Mouse (Mus musculus) kidney, adult 18-20 months (tissue): ENCODE results near the gene Zzz3.

Experiments used
- DNase-seq: peaks from one replicate; pipeline ENCODE4 v3.0.0; 2021

Zzz3 gene

DNA sequence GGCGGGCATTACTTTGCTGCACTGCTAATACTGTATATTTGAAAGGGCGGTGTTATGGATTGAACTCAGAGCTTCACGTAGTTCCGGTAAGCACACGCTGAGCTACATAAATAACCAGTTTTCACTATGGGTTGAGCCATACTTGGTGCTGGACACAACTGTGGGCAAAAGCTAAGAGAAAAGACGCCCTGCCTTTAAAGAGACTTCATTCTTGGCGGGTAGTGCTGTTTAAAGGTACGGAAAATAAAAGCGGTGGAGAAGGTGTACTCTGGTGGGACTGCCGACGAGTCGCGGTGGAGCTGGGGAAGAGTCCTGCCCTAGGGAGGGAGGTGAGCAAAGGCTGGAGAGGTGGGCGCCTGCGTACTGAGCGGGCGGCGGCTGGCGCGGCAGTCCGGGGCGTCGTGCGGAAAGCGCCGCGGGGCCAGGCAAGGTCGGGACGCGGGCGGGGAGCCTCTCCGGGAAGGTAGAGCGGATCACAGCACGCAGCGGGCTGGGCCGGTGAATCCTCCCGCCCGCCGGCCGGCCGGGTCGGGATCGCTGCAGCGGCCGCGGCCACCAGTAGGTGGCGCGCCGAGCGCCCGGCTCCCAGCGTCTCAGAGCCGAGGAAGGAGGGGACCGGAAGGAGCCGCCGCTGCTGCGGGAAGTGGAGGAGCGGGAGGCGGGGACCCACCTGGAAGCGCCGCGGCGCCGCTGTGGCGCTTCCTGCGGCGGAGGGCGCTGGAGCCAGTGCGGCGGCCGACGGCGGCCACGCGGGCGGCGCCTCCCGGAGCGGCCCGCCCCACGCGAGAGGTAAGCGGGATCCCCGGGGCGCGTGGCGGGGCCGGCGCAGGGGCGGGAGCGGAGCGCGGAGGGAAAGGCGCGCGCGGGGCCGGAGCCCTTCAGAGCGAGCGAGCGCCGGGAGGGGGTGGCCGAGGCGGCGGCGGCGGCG is at the start of gene Zzz3:
TSS of gene Zzz3 (plus strand) at position 124 of the 928 bp plus-strand sequence.
- DNase-seq: peak; percentile 89

DNA sequence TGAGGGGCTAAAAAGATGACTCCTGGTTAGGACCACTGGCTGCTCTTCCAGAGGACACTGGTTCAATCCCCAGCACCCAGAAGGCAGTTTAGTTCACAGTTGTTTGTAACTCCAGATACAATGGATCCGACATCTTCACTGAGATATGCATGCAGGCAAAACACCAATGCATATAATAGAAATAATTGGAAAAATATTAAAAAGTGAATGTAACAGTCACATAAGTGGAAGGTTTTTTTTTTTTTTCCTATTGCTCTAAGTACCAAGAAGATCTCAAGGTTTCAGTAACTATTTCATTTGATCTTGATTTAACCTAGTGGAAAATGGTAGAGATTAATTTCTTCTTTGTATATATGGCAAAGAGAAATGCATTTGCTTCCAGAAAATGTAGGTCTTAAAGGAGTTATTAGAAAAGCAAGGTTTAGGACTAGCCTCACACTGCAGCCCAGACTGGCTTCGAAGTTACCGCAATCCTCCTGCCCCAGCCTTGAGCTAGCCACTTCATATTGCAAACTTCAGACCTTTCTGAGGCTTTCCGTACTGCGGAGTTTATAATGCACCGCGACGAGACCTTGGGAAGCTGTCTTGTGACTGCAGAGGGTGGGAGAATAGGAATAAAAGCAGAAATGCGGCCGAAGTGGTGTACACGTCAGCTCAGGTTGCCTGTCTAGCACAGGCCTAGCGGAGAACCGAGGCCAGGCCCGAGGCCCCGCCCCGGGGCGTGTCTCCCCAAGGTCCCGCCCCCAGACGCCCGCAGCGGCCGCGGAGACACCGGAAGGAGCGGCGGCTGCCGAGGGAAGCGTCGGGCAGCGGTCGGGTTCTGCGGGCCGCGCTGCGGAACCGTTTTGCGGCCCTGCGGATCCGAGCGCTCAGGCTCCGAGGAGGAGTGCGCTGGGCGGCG is 49.3 kb upstream of the Zzz3 start, which contains the start of gene Usp33:
TSS of gene Usp33 (plus strand) at position 747 of the 901 bp plus-strand sequence.
- DNase-seq: peak; percentile 96

DNA sequence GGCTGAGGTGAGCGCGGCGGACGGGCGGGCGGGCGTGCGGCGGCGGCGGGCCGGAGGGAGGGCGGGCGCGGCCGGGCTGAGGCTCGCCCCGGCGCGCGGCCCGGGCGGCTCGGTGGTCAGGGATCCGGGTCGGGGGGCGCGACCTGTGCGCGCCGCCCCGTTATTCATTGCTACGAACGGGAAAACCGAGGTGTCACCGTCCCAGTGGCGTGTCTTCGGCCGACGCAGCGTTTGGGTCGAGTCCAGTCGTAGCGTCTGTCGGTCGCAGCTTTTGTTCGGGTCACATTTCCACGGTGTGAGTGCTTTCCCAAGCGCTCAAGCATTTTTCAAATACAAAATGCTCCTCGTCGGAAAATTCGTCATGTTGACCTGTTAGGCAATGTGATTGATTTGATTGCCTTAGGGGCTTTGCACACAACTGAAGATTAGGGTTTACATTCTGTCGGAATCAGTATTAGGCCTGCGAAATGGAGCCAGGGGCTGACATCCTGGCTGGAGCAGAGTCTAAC is 48.6 kb upstream of the Zzz3 start:
- DNase-seq: peak; percentile 62

DNA sequence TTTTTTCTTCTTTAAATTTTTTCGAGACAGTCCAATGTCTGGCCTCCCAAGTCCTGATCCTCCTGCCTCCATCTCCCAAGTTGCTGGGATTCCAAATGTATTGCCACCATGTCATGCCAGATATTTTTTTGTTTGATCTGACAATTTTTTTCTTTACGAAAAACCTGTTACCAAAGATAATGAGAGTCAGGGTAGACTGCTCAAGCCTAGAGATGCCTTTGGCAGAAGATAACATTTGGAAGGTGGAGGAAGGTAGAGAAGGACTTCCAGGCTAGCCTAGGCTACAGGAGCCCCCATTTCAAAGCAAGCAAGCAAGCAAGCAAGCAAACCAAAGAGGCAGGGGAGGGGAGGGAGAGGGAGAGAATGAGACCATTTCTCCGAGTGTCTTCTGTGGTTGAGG is 48.0 kb upstream of the Zzz3 start:
- DNase-seq: no peak

DNA sequence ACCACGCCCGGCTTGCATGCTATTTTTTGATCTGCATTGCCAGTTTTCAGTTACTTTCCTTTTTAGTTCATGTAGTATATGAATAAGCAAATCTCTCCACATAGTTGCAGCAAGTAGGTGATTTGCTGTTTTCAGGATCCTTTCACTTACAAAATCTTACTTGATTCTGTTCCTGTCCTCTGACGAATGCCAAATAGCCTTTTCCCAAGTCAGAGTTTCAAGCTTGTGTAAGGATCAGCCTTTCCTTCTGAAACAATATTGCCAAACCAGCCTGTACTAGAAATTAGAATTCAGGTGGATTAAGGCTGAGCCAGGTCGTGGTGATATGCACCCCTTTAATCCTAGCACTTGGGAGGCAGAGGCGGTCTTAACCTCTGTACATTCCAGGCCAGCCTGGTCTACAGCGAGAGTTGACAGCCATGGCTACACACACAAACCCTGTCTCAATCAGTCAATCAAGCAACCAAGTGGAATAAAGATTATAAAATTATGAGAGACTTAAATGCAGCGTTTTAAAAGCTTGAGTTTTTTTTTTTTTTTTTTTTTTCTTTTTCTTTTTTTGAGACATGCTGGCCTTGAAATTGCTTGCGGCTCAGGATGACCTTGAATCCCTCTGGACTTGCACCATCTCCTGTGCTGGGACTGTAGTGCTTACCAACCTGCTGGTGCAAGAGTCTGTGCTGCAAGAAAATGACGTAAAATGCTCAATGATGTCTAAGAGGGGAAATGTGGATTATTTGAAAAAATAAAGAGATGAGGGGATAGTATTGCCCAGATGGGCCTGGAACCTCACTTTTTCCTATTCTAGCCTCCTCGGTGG is 47.1 kb upstream of the Zzz3 start:
- DNase-seq: no peak

DNA sequence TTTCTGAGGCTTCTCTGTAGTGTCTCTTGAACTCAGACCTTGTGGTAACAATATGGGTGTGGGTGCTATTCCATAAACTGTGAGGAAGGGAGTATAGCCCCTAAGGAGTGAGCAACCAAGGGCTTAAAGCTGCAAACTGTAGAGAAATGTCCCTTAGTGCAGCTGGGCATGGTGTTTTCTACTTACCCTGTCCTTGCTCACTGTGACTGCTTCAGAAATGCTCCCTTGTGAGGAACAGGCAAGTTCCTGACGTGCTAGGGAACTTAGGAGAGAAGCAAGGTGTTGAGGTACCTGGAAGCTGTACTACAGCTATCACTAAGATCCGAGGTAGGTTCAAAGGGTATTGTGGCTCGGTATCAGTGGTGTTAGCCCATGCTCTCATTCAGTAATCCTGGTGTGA is 44.8 kb upstream of the Zzz3 start:
- no peak for DNase-seq

DNA sequence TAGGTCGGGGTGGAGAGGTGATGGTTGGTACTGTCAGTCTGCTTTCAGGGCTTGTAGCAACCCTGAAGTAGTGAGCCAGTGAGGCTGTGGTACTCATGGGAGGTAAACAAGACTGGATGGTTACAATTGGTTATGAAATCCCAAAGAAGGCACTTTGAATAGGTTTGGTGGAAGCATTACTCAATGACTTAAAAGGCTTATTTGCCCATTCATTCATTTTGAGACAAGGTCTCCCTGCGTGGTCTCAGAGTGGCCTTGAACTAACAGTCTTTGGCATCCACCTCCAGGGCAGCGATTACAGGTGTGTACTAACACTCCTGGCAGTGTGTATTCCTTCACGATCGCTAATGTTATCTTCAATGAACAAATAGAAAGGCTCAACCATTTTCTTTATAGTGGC is 44.3 kb upstream of the Zzz3 start:
- DNase-seq: no peak

DNA sequence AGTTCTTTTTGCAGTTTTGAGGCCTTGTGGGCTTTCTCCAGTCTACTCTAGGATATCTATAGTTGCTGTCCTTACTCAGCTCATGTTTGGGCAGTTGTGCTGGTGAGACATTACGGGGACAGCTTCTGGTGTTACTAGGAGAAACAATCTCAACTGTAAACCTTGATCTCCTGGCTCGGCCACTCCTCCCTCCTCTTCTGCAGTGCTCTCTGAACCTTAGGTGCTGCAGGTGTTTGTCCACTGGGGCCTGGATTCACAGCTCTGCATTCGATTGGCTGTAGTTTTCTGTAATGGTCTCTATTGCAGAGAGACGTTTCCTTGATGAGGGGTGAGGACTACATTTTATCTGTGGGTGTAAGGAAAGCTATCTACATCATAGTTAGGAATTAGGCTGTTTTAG is 43.0 kb upstream of the Zzz3 start:
- peak; percentile 13 for DNase-seq

DNA sequence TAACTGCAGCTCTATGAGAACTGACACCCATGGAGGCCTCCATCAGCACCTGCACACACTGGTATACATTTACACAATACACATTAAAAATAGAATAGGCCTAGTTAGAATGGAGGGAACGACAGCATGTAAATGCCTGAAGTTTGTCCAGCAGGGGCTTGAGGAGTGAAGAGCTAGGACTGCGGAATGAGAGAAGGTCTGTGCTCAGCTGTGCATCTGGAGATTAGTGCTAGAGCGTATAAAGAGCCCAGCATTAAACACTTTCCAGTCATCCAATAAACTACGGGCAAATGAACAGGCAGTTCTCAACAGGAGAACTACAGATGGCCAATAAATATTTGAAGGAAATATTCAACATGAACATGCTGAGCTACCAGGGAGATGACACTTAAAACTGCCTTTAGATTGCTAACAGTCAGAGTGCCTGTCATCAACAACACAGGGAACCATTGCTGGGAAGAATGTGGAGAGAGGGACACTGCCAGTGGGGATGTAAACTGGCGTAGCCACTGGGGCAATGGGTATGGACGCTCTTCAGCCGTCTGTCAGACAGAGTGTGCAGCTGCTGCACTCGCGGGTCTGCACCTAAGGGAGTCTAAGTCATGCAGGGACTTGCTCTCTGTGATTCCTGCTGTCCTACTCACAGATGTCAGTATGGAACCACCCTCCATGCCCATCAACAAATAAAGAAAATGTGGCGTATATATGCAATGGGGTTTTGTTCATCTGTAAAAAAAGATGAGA is 41.7 kb upstream of the Zzz3 start:
- DNase-seq: no peak

DNA sequence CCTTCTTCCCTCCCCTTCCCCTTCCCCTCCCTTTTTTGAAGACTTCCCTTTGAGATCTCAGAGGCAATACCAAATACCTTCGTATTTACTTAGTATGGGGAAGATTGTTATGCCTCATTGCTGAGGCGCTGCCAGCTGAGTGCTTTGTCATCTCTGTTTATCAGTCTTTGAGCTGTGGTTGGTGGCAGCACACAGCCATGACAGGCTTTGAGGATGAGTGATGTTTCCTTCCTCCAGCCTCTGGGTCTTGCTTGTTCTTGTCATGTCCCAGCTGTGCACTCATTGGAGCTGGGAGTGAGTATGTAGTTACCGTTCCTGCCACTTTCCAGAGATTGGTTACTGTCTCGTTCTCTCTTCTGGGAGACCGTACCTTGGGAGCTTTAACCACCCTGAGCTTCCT is 39.9 kb upstream of the Zzz3 start:
- DNase-seq: peak; percentile 8

DNA sequence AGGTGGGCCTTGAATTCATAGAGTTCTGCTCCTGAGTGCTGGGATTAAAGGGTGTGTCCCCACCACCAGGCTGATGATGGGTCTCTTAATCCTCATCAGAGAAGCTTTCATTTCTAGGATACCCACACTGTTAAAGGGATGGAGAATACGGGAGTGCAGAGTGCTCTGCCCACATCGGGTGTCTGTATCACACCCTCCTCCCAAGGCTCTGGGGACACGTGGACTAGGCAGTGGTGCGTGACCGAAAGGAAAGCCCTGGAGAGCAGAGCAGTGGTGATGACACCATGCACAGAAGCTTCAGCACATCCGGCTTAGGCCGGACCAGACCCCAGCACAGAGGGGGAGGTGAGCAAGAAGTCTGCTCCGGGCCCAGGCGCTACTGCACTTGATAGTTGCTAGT is 38.5 kb upstream of the Zzz3 start:
- DNase-seq: peak; percentile 21

DNA sequence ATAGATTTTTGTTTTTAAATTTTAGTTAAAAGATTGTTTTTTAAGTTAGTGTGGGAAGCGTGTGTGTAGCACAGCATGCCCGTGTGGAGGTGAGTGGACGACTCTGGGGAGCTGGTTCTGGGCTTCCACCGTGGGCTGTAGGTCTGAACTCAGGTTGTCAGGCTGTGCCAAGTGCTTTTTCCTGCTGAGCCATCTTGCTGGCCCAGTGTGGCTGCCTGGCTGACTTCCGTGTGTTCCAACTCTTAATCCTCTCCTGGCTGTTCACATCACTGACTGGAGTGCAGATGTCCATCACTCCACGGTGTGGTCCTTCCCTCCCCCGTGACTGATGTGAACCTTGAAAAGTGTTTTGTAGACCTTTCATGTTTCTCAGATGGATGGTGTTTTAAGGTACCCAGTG is 36.1 kb upstream of the Zzz3 start:
- DNase-seq: no peak

DNA sequence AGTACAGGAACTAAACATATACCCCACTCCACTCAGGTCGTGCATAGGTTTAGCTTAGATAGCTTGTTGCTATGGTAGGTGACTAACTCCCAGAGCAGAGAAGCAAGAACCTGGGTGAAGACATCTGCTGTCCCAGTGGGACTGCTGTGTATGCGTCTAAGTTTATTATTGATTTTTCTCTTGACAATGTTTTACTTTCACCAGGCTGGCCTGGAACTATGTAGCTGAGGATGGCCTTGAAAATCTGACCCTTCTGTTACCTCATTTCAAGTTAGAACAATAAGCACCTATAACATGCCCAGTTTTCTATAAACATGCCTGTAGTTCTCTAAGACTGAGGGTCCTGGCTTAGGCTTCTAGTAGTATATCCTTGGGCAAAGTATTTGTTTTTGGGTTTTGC is 31.1 kb upstream of the Zzz3 start:
- no peak for DNase-seq

DNA sequence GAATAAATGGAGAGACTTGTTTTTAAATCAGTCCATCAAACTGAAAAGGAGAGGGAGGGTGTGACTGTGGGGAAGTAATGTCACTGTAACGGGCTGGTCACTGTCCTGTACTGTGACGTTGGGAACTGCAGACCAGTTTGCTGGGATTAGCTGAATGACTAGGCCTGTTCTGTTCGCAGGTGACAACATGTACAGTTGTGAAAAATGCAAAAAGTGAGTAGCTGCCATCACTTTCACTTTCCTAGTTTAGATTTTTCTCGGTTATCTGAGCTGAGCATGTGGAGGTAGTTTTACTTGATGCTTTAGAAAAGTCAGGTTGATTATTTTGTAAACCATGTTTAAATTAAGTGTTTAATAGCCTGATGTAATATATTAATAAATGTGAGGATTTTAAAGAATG is 19.2 kb upstream of the Zzz3 start:
- DNase-seq: no peak

DNA sequence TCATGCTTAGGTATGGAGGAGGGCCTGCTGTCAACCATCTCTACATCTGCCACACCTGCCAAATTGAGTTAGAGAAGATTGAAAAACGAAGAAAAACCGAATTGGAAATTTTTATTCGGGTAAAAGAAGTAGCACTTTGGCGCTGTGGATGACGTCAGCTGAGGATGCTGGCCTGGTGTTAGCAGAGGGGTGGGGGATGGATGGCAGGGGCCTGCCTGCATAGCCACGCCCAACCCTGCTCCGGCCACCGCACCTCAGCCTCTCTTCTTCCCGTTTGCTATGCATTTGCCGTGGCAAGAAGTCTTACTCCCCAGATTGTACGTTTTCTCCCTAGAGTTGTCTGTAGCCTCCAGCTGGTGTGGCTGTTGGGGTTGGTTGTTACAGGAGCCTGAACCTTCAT is 11.2 kb upstream of the Zzz3 start:
- no peak for DNase-seq

DNA sequence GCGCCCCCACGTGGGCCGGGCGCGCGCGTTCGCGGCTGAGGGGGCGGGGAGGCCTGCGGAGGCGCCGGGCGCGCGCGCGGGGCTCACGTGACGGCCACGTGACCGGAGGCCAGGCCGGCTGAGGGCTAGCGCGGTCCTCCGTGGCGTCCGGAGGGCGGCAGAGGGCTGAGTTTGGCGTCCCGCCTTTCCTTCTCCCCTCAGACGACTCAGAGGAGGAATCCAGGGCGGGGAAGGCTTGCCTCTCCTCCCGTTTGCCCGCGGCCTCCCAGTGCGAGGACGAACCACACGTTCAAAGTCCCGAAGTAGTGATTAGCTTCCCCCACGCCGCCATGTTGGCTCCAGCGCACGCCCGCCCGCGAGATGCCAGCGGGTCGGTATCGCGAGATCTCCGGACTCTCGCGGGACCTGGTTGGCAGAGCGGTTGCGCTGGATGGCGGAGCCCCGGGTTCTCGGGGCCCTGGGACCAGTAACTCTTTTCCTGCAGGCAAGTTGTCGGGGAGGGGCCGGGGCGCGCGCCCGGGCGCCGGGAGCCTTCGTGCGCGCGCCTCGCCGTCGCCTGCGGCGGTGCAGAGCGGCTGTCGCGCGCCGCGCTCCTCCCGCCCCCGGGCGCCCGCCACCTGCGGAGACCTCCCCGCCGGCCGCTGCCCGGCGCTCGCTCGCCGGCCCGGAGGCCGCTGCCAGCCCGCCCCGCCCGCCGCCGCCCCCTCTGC is 1.2 kb downstream of the Zzz3 start:
- peak; percentile 99 for DNase-seq

DNA sequence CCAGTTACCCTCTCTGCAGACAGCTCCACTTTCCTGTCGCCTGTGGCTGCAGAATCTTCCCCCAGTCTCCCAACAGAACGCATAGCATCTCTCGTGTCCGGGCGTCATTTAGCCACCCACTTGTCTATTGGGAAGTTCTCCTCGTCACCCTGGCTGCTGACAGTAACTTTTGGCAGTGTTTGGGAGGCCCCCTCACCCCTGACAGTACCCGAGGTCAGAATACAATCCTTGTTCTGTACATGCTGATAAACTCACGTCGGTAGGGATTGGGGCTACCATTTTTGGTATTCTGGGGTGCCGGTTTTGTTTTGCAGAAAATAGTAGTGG is 1.7 kb downstream of the Zzz3 start:
- DNase-seq: no peak

DNA sequence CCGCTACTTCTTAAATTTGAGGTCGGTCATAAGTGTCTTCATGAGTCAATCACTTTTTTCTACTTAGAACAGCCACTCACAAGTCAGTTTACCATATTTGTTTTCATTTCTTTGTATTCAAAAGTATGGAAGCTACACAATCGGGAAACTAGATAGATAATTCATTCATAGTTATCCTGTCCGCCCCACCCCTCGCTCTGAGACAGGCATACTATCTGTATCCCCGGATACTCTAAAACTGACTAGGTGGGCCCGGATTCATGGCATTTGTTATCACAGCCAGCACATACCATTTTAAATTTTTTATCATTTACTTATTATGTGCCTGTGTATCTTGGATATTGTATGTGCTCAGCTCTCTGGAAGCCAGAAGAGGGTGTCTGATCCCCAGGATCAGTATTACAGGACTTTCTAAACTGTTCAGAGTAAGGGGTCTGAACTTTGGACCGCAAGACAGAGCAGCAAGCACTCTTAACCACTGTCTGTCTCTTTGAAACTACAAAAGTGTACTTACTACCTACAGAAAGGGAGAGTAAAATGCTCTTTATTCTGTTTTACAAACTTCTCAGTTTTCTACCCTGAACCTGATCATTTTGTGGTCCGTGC is 2.2 kb downstream of the Zzz3 start:
- no peak for DNase-seq

DNA sequence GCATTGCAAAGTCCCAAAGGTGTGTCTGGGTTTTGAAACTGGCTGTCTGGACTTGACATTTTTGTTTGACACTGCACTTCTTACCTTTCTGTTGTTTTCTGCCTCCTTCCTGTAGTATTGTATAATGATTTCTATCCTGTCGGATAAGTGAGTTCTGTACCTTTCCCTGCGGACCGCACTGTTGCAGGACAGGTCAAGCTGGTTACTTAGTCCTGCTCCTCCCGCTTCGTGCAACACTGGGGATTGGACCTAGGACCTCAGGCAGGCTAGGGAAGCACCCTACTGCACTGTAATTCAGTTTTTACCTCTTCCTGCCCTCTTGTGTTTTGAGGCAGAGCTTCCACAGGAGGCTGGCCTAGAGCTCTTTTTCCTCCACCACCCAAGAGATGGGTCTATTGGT is 5.2 kb downstream of the Zzz3 start:
- DNase-seq: no peak

DNA sequence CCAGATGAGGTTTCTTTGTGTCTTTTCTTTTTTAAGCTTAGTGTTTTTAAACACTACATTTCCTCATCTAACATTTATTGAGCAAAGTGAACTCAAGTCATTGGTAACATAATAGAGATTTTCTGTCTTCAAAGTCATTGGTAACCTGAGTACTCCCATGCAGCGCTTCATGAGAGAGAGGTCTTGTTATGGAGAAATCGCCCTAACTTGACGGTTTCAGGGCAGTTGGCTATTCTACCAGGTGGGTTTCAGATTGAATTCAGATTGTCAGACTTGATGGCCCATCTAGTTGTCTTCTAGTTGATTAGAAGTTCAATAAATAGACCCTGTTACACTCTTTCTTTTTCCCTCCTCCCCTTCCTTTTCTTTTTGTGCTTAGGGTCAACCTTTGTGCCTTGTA is 5.6 kb downstream of the Zzz3 start:
- DNase-seq: no peak
